Mouse (Mus musculus) bone marrow macrophage, adult 2 months (primary cell): ENCODE measurements around the gene Esrrg.

ENCODE experiments used
- CTCF ChIP-seq: IDR thresholded peaks from 2 replicates; pipeline ENCODE4 v1.5.1; 2012; ENCODE audit warnings: low read depth, mild to moderate bottlenecking, low read length, moderate library complexity
- POLR2A ChIP-seq: IDR thresholded peaks from 2 replicates; pipeline ENCODE4 v1.6.1; 2012; ENCODE audit warnings: mild to moderate bottlenecking, low read depth, low read length, borderline replicate concordance

DNA sequence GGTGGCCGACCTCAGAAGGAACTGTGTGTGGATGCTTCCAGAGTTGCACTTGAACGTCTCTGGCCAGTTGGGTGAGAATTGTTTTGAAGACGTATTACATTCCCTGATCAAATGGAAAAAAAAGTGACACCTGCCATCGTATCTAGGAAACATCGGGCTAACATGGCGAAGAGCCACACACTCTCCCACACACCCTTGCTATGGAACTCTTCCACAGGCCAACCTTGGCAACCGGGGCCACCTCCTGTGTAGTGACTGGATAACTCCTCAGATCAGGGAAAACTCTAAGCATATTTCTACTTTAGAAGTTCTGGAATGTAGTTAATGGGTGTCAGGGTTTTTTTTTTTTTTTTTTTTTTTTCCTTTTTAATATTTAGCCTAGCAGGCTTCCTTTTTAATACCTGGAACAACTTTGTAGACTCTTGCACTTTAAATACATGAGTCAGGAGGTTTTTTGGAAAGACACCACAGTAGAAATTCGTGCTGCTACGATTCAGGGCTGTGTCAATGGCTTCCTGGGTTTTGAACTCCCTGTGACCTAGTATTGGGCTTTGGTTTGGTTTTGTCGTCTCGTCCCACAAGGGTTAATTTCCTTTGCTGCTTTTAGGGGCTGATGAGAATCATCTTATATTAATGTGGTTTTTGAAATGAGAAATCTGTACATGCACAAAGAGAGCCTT, 83.4 kb downstream of the Esrrg start:
- TF ChIP-seq POLR2A (no peak), CTCF (no peak)
